Mouse (Mus musculus) heart, adult 11 months (tissue): ENCODE results near the gene Col16a1.

Experiments used
- DNase-seq: peaks from one replicate; pipeline ENCODE4 v3.0.0; 2022

Gene Col16a1

GRCm38 (mm10) chr4:130131448-130132105, 83.9 kb downstream of the Col16a1 start:
- DNase-seq, result no peak

- no peak for DNase-seq
Observed at GRCm38 (mm10) chr4:130133399-130133798, 85.8 kb downstream of the Col16a1 start.

- peak; percentile 95 for DNase-seq
Observed at GRCm38 (mm10) chr4:130138441-130139213, 91.0 kb downstream of the Col16a1 start.

- DNase-seq, result peak; percentile 91
Observed at GRCm38 (mm10) chr4:130139214-130139492, 91.5 kb downstream of the Col16a1 start, which contains the start of gene Hcrtr1. Gene Hcrtr1, minus strand, starts transcription at chr4:130139359.

- no peak for DNase-seq
Observed at GRCm38 (mm10) chr4:130140992-130141402, 93.4 kb downstream of the Col16a1 start.

GRCm38 (mm10) chr4:130141786-130142185, 94.1 kb downstream of the Col16a1 start:
- peak; percentile 82 for DNase-seq

- DNase-seq, result no peak
Observed at GRCm38 (mm10) chr4:130148405-130148804, 100.8 kb downstream of the Col16a1 start.
